Comparison of ENCODE assay signal across 22 mouse cellular contexts in the genomic region with DNA sequence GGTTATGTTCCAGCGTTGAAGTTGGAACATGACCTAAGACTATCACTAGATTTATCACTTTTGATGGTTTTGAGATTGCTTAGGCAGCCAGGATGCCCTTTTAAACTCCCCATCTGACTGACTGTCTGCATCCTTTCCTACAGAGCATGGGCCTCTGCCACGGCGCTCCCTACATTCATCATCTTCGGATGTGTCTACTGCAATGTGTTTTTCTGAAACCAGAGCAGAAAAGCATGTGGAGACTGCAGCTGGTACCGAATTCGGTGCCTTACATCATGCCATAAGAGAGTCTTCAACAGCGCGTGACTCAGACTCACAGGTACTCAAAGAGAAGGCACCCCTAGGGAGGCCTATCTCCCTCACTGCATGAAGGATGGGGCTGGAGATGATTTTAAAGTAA.
DNase-seq lines count a peak whose midpoint lies in the region; ATAC-seq and TF ChIP-seq lines count a peak whose summit lies in the region.
"Had no signal": no experiment of that assay in that cellular context is flagged by ENCODE, and none has a peak within 500 bp of the region (broad histone marks: within the 10 kb centered on the region; RNA-seq: fewer than 3 reads in every experiment).

No protein-coding gene starts in this region.

- dilution Hi-C loops in CH12.LX (cut with MboI; ENCODE audit: extremely low pct_ligation_motif_present, extremely low pct_unique_long_range_greater_than_20kb, low sequenced_read_pairs): no loop called here

- no peaks in the 10 kb centered on the region for H3K79me2 ChIP-seq in CH12.LX (replicated peaks; ENCODE audit: control insufficient read depth, extremely low read depth, insufficient read depth, poor library complexity, severe bottlenecking)

- in situ Hi-C loops in CH12.LX (cut with MboI; ENCODE audit: low pct_ligation_motif_present, low pct_unique_long_range_greater_than_20kb, low sequenced_read_pairs): loop anchor here (10.0 kb wide), 1 partner anchor 143 kb away; no protein-coding TSS in a partner anchor

- no peaks in the 10 kb centered on the region for H3K27me3 ChIP-seq in hindbrain, postnatal 0 days (ENCODE audit: insufficient read depth, low read length)
- H3K27me3 ChIP-seq in hindbrain, embryonic 13.5 days: no peaks in the 10 kb centered on the region
- H3K27me3 ChIP-seq in CH12.LX (replicated peaks): no peaks in the 10 kb centered on the region
- H3K27me3 ChIP-seq: forebrain, embryonic 13.5 days; Patski had no signal

- no peak overlapping the region for H3K9ac ChIP-seq in hindbrain, postnatal 0 days (replicated peaks; ENCODE audit: low read length)
- H3K9ac ChIP-seq in hindbrain, embryonic 13.5 days: no peak overlapping the region
- H3K9ac ChIP-seq in CH12.LX (ENCODE audit: insufficient read depth, low read depth): no peak overlapping the region
- H3K9ac ChIP-seq: forebrain, embryonic 13.5 days; forebrain, postnatal 0 days had no signal

- 81% methylated on average over 8 of the region's 8 CpGs for WGBS in hindbrain, postnatal 0 days
- 93% methylated on average over 8 of the region's 8 CpGs for WGBS in hindbrain, embryonic 13.5 days

- no peak overlapping the region for H3K27ac ChIP-seq in hindbrain, postnatal 0 days
- no peak overlapping the region for H3K27ac ChIP-seq in hindbrain, embryonic 13.5 days
- H3K27ac ChIP-seq in CH12.LX (ENCODE audit: insufficient read depth, low read depth): no peak overlapping the region
- H3K27ac ChIP-seq: forebrain, embryonic 10.5 days; forebrain, embryonic 13.5 days; gastrocnemius, adult 2 months had no signal

- TF ChIP-seq EP300 in CH12.LX (IDR thresholded peaks at IDR 0.05; ENCODE audit: low read length): no peak; the same call in 1 of the 2 replicates

- H3K4me3 ChIP-seq in hindbrain, postnatal 0 days (ENCODE audit: low read length): no peak overlapping the region
- no peak overlapping the region for H3K4me3 ChIP-seq in hindbrain, embryonic 13.5 days
- H3K4me3 ChIP-seq in CH12.LX (replicated peaks in 1 of 3; ENCODE audit: low read depth in 2 of 3, low read length in 2 of 3, poor library complexity in 1 of 3): no peak overlapping the region
- H3K4me3 ChIP-seq: forebrain, embryonic 10.5 days; forebrain, embryonic 13.5 days; gastrocnemius, adult 2 months had no signal

- no peak for TF ChIP-seq POLR2A in CH12.LX (IDR thresholded peaks at IDR 0.05; ENCODE audit: low read depth, low read length)

- H3K36me3 ChIP-seq in hindbrain, postnatal 0 days (ENCODE audit: insufficient read depth, low read length): no peaks in the 10 kb centered on the region
- H3K36me3 ChIP-seq in hindbrain, embryonic 13.5 days: no peaks in the 10 kb centered on the region
- no peaks in the 10 kb centered on the region for H3K36me3 ChIP-seq in CH12.LX (replicated peaks in 1 of 2; ENCODE audit: control insufficient read depth in 1 of 2, insufficient read depth in 1 of 2, low read length in 1 of 2)
- H3K36me3 ChIP-seq: forebrain, embryonic 10.5 days; G1E had no signal

- no peak overlapping the region for H3K4me2 ChIP-seq in hindbrain, postnatal 0 days (ENCODE audit: low read depth, low read length)
- H3K4me2 ChIP-seq in hindbrain, embryonic 13.5 days: no peak overlapping the region
- H3K4me2 ChIP-seq in CH12.LX (ENCODE audit: insufficient read depth, low read depth, poor library complexity, severe bottlenecking): no peak overlapping the region
- H3K4me2 ChIP-seq: forebrain, embryonic 13.5 days; heart, embryonic 11.5 days had no signal

- H3K4me1 ChIP-seq in hindbrain, postnatal 0 days (ENCODE audit: insufficient read depth, low read length): no peaks in the 10 kb centered on the region
- no peaks in the 10 kb centered on the region for H3K4me1 ChIP-seq in hindbrain, embryonic 13.5 days (replicated peaks)
- H3K4me1 ChIP-seq in CH12.LX (ENCODE audit: control insufficient read depth in 1 of 2, insufficient read depth in 2 of 2): peaks cover 8 to 25% of the 10 kb centered on the region in 2 experiments; a peak in 3 of 4 replicates
- H3K4me1 ChIP-seq: forebrain, embryonic 10.5 days; forebrain, embryonic 13.5 days had no signal

- peak; percentile 7 for DNase-seq in cerebellum, adult 9-10 months
- no peak for DNase-seq in cerebellum, adult 11 months
- DNase-seq in cerebellum, postnatal 25 days: peak; percentile 28 to 29
- DNase-seq in cerebellum, adult 18-20 months: no peak
- DNase-seq in hindbrain, postnatal 0 days (ENCODE audit: low spot score): peak; percentile 44
- DNase-seq in CH12.LX (ENCODE audit: extremely low read depth): no peak
- DNase-seq in spleen, postnatal 36 days (ENCODE audit: low spot score in 2 of 2): no peak
- DNase-seq: adrenal gland, postnatal 10 days; adrenal gland, postnatal 36 days; cerebellum, postnatal 36 days; forebrain, postnatal 0 days; gastrocnemius, adult 2 months; gastrocnemius, postnatal 14 days; heart, adult 11 months; kidney, adult 2 months had no signal

- peak; percentile 40; the same call in 1 of the 2 replicates for ATAC-seq in hindbrain, postnatal 0 days
- ATAC-seq in hindbrain, embryonic 13.5 days (ENCODE audit: low FRiP score): no peak
- ATAC-seq: forebrain, embryonic 13.5 days; forebrain, postnatal 0 days; intestine, postnatal 0 days; Patski had no signal

- no peak for TF ChIP-seq CTCF in hindbrain, postnatal 0 days (IDR thresholded peaks at IDR 0.05; ENCODE audit: low read depth)
- TF ChIP-seq CTCF in CH12.LX (conservative IDR thresholded peaks at IDR 0.05 in 1 of 2, IDR thresholded peaks at IDR 0.05 in 1 of 2; ENCODE audit: low read depth in 2 of 2, low read length in 2 of 2): no peak

- H3K9me3 ChIP-seq in hindbrain, postnatal 0 days (ENCODE audit: low read length): no peaks in the 10 kb centered on the region
- H3K9me3 ChIP-seq in hindbrain, embryonic 13.5 days: no peaks in the 10 kb centered on the region
- no peaks in the 10 kb centered on the region for H3K9me3 ChIP-seq in CH12.LX (replicated peaks; ENCODE audit: low read length)
- H3K9me3 ChIP-seq: forebrain, embryonic 10.5 days; forebrain, embryonic 13.5 days; G1E had no signal

- no peak for TF ChIP-seq RAD21 in CH12.LX (IDR thresholded peaks at IDR 0.05; ENCODE audit: low read depth, low read length)

TF ChIP-seq in CH12.LX, 34 proteins besides CTCF, POLR2A, EP300 and RAD21:
- TF ChIP-seq MEF2A (IDR thresholded peaks at IDR 0.05; ENCODE audit: borderline replicate concordance, low read depth, low read length): peak; percentile 60; the same call in 1 of the 2 replicates
- peak; percentile 32; the same call in 1 of the 2 replicates for TF ChIP-seq JUN (IDR thresholded peaks at IDR 0.05; ENCODE audit: insufficient read depth, low read depth, low read length)
- peak; percentile 64 for TF ChIP-seq ETS1 (conservative IDR thresholded peaks at IDR 0.05; ENCODE audit: low read depth, low read length)
- no peak for TF ChIP-seq HCFC1 (IDR thresholded peaks at IDR 0.05; ENCODE audit: low read depth, low read length)
- TF ChIP-seq BHLHE40 (IDR thresholded peaks at IDR 0.05; ENCODE audit: low read depth, low read length): peak; percentile 44; the same call in 1 of the 2 replicates
- no peak for TF ChIP-seq MAZ (IDR thresholded peaks at IDR 0.05; ENCODE audit: low read depth, low read length)
- TF ChIP-seq RCOR1 (conservative IDR thresholded peaks at IDR 0.05; ENCODE audit: low read depth, low read length): no peak
- no peak for TF ChIP-seq NRF1 (IDR thresholded peaks at IDR 0.05; ENCODE audit: low read depth, low read length)
- no peak for TF ChIP-seq USF1 (IDR thresholded peaks at IDR 0.05; ENCODE audit: low read depth, low read length)
- no peak for TF ChIP-seq ELF1 (IDR thresholded peaks at IDR 0.05; ENCODE audit: low read depth, low read length)
- TF ChIP-seq ZNF384 (IDR thresholded peaks at IDR 0.05; ENCODE audit: low read depth, low read length): no peak
- TF ChIP-seq MAFK (IDR thresholded peaks at IDR 0.05; ENCODE audit: insufficient replicate concordance, low read length): no peak
- no peak for TF ChIP-seq JUND (conservative IDR thresholded peaks at IDR 0.05; ENCODE audit: low read depth, low read length)
- TF ChIP-seq IRF4 (IDR thresholded peaks at IDR 0.05; ENCODE audit: low read depth, low read length): no peak
- TF ChIP-seq ZC3H11A (IDR thresholded peaks at IDR 0.05; ENCODE audit: low read depth, low read length): no peak
- no peak for TF ChIP-seq ZKSCAN1 (IDR thresholded peaks at IDR 0.05; ENCODE audit: borderline replicate concordance, low read depth, low read length)
- no peak for TF ChIP-seq USF2 (conservative IDR thresholded peaks at IDR 0.05; ENCODE audit: low read depth, low read length)
- TF ChIP-seq MYC (IDR thresholded peaks at IDR 0.05; ENCODE audit: low read depth, low read length): no peak
- TF ChIP-seq SIN3A (IDR thresholded peaks at IDR 0.05; ENCODE audit: low read length): no peak
- TF ChIP-seq TBP (conservative IDR thresholded peaks at IDR 0.05; ENCODE audit: low read depth, low read length): no peak
- TF ChIP-seq MAX (IDR thresholded peaks at IDR 0.05; ENCODE audit: low read length): peak; percentile 67
- TF ChIP-seq MXI1 (IDR thresholded peaks at IDR 0.05; ENCODE audit: low read depth, low read length): no peak
- no peak for TF ChIP-seq CHD2 (IDR thresholded peaks at IDR 0.05; ENCODE audit: low read length)
- no peak for TF ChIP-seq GABPA (IDR thresholded peaks at IDR 0.05; ENCODE audit: insufficient replicate concordance, low read depth, low read length)
- no peak for TF ChIP-seq TCF12 (IDR thresholded peaks at IDR 0.05; ENCODE audit: low read depth, low read length)
- no peak for TF ChIP-seq PAX5 (IDR thresholded peaks at IDR 0.05; ENCODE audit: low read length)
- no peak for TF ChIP-seq ZMIZ1 (IDR thresholded peaks at IDR 0.05; ENCODE audit: low read depth, low read length)
- no peak for TF ChIP-seq KAT2A (IDR thresholded peaks at IDR 0.05; ENCODE audit: insufficient replicate concordance, low read length)
- TF ChIP-seq NELFE (IDR thresholded peaks at IDR 0.05; ENCODE audit: low read depth, low read length): no peak
- no peak for TF ChIP-seq CHD1 (IDR thresholded peaks at IDR 0.05; ENCODE audit: low read depth, low read length)
TF ChIP-seq in CH12.LX: peak in this region for 5.

Comparison
In these comparisons a context has a peak if more than half of its experiments do, and no peak if none do; other contexts are left out.
1. DNase-seq: peak in cerebellum, adult 9-10 months (single experiment), cerebellum, postnatal 25 days (2 of 2) and hindbrain, postnatal 0 days (single experiment); none in cerebellum, adult 11 months (single experiment), cerebellum, adult 18-20 months (0 of 2), CH12.LX (single experiment) and spleen, postnatal 36 days (0 of 2).